Mouse (Mus musculus) stomach, embryonic 14.5 days (tissue): ENCODE results near the gene Slc4a1ap. TPM values are rescaled to one million over a fixed set of nuclear protein-coding genes. Genes with fewer than 3 reads are reported as not detected.
A peak's percentile ranks its signal among the peaks of the same experiment; 100 is the strongest.
"Not testable (repeated sequence)": the region's sequence is repeated elsewhere in the genome, so short reads cannot be mapped to it uniquely, and the experiment has no call there.

Experiments
- ATAC-seq: fragments of 200-750 bp; cut with Nextera tagmentation; 2 replicates; pipeline ENCODE4 v1.8.0; 2017; ENCODE audit warnings: low read depth, moderate TSS enrichment; ENCODE audit not compliant: insufficient number of reproducible peaks, insufficient read depth, low FRiP score
- H3K27ac ChIP-seq: fragments of 300-500 bp; sonication (generic); 2 replicates; pipeline ENCODE4 v1.5.1; 2014; ENCODE audit warnings: mild to moderate bottlenecking, low read length, moderate library complexity, mixed read lengths
- H3K27me3 ChIP-seq: fragments of 300-500 bp; sonication (generic); 2 replicates; pipeline ENCODE4 v1.6.1; 2014; ENCODE audit warnings: low read length, control low read depth, mixed read lengths; ENCODE audit not compliant: control insufficient read depth, insufficient read depth
- H3K36me3 ChIP-seq: fragments of 300-500 bp; sonication (generic); 2 replicates; pipeline ENCODE4 v1.6.1; 2014; ENCODE audit warnings: mild to moderate bottlenecking, control low read depth, low read length, moderate library complexity, mixed read lengths; ENCODE audit not compliant: control insufficient read depth, insufficient read depth
- H3K4me1 ChIP-seq: fragments of 300-500 bp; sonication (generic); 2 replicates; pipeline ENCODE4 v1.6.1; 2014; ENCODE audit warnings: low read length, control low read depth, mixed read lengths; ENCODE audit not compliant: control insufficient read depth, insufficient read depth
- H3K4me2 ChIP-seq: fragments of 300-500 bp; sonication (generic); replicated peaks from 2 replicates; pipeline ENCODE4 v1.6.1; 2014; ENCODE audit warnings: low read depth, low read length, control low read depth
- H3K4me3 ChIP-seq: fragments of 300-500 bp; sonication (generic); 2 replicates; pipeline ENCODE4 v1.5.1; 2014; ENCODE audit warnings: low read depth, low read length, control low read depth
- H3K9ac ChIP-seq: fragments of 300-500 bp; sonication (generic); replicated peaks from 2 replicates; pipeline ENCODE4 v1.6.1; 2014; ENCODE audit warnings: low read depth, mild to moderate bottlenecking, control low read depth, low read length, moderate library complexity, mixed read lengths
- H3K9me3 ChIP-seq: fragments of 300-500 bp; sonication (generic); 2 replicates; pipeline ENCODE4 v1.6.1; 2016; ENCODE audit warnings: low read depth, low read length, control low read depth; ENCODE audit not compliant: control insufficient read depth
- WGBS: fragments of 180-500 bp; shearing (Covaris S2); extraction: QIAGEN DNeasy Blood & Tissue Kit; methylation state at CpG from one replicate; pipeline ENCODE4 v1.1.7; 2014; 5-methylcytosine and 5-hydroxymethylcytosine counted together
- polyA plus RNA-seq: library from polyadenylated mRNA; unstranded; fragments of >200 nt; fragmentation: Nextera tagmentation; extraction: Ambion mirVana; gene quantifications from 2 replicates; pipeline ENCODE4 v1.2.1, GENCODE M21; 2014

The Slc4a1ap gene
- polyA plus RNA-seq, 1 experiment from 2014 or later, result 35.5 TPM

GRCm38 (mm10) chr5:31512481-31512880 lies 14.3 kb upstream of the Slc4a1ap start:
- Histone ChIP-seq H3K27ac (no peak overlapping the region), H3K4me2 (no peak overlapping the region), H3K4me1 (no peaks in the 10 kb centered on the region), H3K27me3 (no peaks in the 10 kb centered on the region), H3K9me3 (no peaks in the 10 kb centered on the region), H3K36me3 (peaks cover 53% of the 10 kb centered on the region), H3K9ac (no peak overlapping the region), H3K4me3 (no peak overlapping the region)
- ATAC-seq, result no peak
- 91% methylated on average over 1 of the region's 1 CpGs for WGBS

- WGBS, result 93% methylated on average over 6 of the region's 6 CpGs
- peaks cover 43% of the 10 kb centered on the region for H3K36me3 ChIP-seq
These were observed 6.2 kb upstream of the Slc4a1ap start for GRCm38 (mm10) chr5:31520556-31520955.

DNA sequence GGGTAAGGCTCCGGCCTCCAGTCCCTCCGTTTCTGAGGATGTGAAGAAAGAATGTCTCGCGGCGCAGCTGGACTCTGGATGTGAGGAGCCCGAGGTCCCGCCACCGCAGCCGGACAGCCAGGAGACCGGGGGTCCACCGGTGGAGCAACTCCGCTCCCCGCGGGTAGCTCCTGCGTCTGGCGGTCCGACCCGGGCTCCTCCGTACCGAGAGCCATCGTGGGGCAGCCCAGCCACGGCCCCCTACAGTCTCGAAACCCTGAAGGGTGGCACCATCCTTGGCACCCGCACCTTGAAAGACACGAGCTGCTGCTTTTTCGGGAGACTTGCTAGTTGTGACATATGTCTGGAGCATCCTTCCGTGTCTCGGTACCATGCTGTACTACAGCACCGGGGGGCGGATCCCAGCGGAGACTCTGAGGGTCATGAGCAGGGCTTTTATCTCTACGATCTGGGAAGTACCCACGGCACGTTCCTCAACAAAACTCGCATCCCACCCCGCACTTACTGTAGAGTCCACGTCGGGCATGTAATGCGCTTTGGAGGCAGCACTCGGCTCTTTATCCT lies 404 bp downstream of the Slc4a1ap start:
- ATAC-seq, result no peak
- Histone ChIP-seq H3K27ac (peak overlapping the region; percentile 80; the same call in 1 of the 2 replicates), H3K4me3 (peak overlapping the region; percentile 81), H3K27me3 (no peaks in the 10 kb centered on the region), H3K4me1 (peaks cover 14% of the 10 kb centered on the region), H3K36me3 (peaks cover 31% of the 10 kb centered on the region), H3K9me3 (no peaks in the 10 kb centered on the region), H3K4me2 (peak overlapping the region; percentile 97), H3K9ac (peak overlapping the region; percentile 59)
- WGBS, result 2% methylated on average over 40 of the region's 40 CpGs

More at GRCm38 (mm10) chr5:31520556-31520955, 6.2 kb upstream of the Slc4a1ap start:
- H3K27me3 ChIP-seq, result no peaks in the 10 kb centered on the region
- H3K9ac ChIP-seq, result no peak overlapping the region
- H3K4me2 ChIP-seq, result no peak overlapping the region
- no peak overlapping the region for H3K4me3 ChIP-seq
- no peaks in the 10 kb centered on the region for H3K9me3 ChIP-seq
- H3K4me1 ChIP-seq, result peaks cover 2% of the 10 kb centered on the region; the same call in 1 of the 2 replicates
- no peak for ATAC-seq
- H3K27ac ChIP-seq, result no peak overlapping the region

GRCm38 (mm10) chr5:31527707-31528106 lies 912 bp downstream of the Slc4a1ap start, which contains the start of gene Supt7l:
Supt7l (minus strand) TSS chr5:31527807.
- ATAC-seq, result not testable (repeated sequence)

GRCm38 (mm10) chr5:31528560-31528959 lies 1.8 kb downstream of the Slc4a1ap start:
- Histone ChIP-seq H3K9me3 (no peaks in the 10 kb centered on the region), H3K27ac (no peak overlapping the region), H3K36me3 (peaks cover 36% of the 10 kb centered on the region), H3K4me1 (peaks cover 14% of the 10 kb centered on the region), H3K9ac (no peak overlapping the region), H3K4me2 (no peak overlapping the region), H3K27me3 (no peaks in the 10 kb centered on the region), H3K4me3 (no peak overlapping the region)
- ATAC-seq, result no peak
- 59% methylated on average over 2 of the region's 2 CpGs for WGBS

More at GRCm38 (mm10) chr5:31527707-31528106, 912 bp downstream of the Slc4a1ap start, which contains the start of gene Supt7l:
- H3K27me3 ChIP-seq, H3K9me3 ChIP-seq: not testable (repeated sequence)
- peak within 1 kb of the TSS; percentile 80 for H3K27ac ChIP-seq
- WGBS, result 80% methylated on average over 11 of the region's 11 CpGs
- peak within 1 kb of the TSS; percentile 81 for H3K4me3 ChIP-seq
- peak within 1 kb of the TSS; percentile 59 for H3K9ac ChIP-seq
- H3K36me3 ChIP-seq, result peaks cover 33% of the 10 kb centered on the region
- peak within 1 kb of the TSS; percentile 97 for H3K4me2 ChIP-seq
- peaks cover 14% of the 10 kb centered on the region for H3K4me1 ChIP-seq

DNA sequence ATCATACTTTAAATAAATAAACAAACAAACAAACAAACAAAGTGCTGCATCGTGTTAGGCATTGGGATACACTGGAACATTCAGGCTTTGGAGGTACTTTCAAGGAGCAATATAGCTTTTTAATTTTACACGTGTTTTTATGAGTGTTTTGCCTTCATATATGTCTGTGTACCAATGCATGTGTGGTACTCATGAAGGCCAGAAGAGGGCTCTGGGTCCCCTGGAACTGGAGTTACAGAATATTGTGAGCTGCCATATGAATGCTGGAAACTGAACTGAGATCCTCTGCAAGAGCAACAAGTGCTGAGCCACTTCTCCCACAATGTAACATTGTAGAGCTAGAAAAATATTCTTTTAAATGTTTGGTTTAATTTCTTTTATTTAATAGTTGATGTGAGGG lies 8.4 kb downstream of the Slc4a1ap start:
- Histone ChIP-seq H3K4me2 (no peak overlapping the region), H3K4me3 (no peak overlapping the region), H3K27ac (no peak overlapping the region), H3K9ac (no peak overlapping the region), H3K36me3 (peaks cover 72% of the 10 kb centered on the region), H3K9me3 (no peaks in the 10 kb centered on the region), H3K4me1 (no peaks in the 10 kb centered on the region), H3K27me3 (no peaks in the 10 kb centered on the region)
- WGBS, result 85% methylated on average over 2 of the region's 2 CpGs
- ATAC-seq, result no peak

GRCm38 (mm10) chr5:31559401-31559800 lies 32.6 kb downstream of the Slc4a1ap start:
- H3K4me1 ChIP-seq, result peaks cover 6% of the 10 kb centered on the region; the same call in 1 of the 2 replicates
- H3K4me3 ChIP-seq, result no peak overlapping the region
- H3K27ac ChIP-seq, result no peak overlapping the region
- H3K9me3 ChIP-seq, result no peaks in the 10 kb centered on the region
- ATAC-seq, result no peak
- 52% methylated on average over 1 of the region's 1 CpGs for WGBS
- no peak overlapping the region for H3K4me2 ChIP-seq
- H3K27me3 ChIP-seq, result no peaks in the 10 kb centered on the region
- H3K36me3 ChIP-seq, result peaks cover 26% of the 10 kb centered on the region
- H3K9ac ChIP-seq, result no peak overlapping the region

GRCm38 (mm10) chr5:31560352-31560751 lies 33.6 kb downstream of the Slc4a1ap start:
- no peak for ATAC-seq
- Histone ChIP-seq H3K27me3 (no peaks in the 10 kb centered on the region), H3K4me2 (no peak overlapping the region), H3K9ac (no peak overlapping the region), H3K27ac (no peak overlapping the region), H3K4me3 (no peak overlapping the region), H3K9me3 (no peaks in the 10 kb centered on the region), H3K4me1 (peaks cover 7% of the 10 kb centered on the region; the same call in 1 of the 2 replicates), H3K36me3 (peaks cover 19% of the 10 kb centered on the region)
- 94% methylated on average over 2 of the region's 2 CpGs for WGBS
